Mouse (Mus musculus) layer of hippocampus, postnatal 14 days (tissue): ENCODE data around the gene Mier2. TPM values are rescaled to one million over a fixed set of nuclear protein-coding genes. Genes with fewer than 3 reads are reported as not detected.

Source experiments
- DNase-seq, 2 experiments: peaks; one replicate each; pipeline ENCODE4 v3.0.0; 2021 to 2022; ENCODE audit warnings: low spot score in 2 of 2, mixed read lengths in 1 of 2
- total RNA-seq, 2 experiments: library from RNA; stranded (reverse); gene quantifications; 2 replicates each; pipeline ENCODE4 v1.2.3; 2021

The Mier2 gene
- total RNA-seq, 2 experiments from 2014 or later: 51.5 to 52.8 TPM

DNA sequence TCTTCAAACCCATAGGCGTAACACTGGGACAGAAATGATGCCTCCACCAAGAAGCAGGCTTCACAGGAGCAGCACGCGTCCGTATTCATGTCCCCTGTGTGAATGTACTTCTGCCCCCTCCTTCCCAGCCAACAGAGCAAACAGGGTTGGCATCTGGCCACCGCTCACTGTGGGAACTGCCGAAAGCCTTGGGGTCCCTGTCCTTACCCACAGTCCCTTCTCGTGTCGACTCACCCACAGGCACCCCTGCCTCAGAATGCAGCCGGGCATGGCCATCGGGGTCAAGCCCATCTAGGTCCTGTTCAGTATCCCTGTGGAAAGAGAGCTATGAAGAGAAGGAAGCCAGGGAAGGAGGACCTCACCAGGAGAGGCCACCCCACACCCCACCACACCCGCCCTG lies 12.8 kb downstream of the Mier2 start:
- DNase-seq: no peak

DNA sequence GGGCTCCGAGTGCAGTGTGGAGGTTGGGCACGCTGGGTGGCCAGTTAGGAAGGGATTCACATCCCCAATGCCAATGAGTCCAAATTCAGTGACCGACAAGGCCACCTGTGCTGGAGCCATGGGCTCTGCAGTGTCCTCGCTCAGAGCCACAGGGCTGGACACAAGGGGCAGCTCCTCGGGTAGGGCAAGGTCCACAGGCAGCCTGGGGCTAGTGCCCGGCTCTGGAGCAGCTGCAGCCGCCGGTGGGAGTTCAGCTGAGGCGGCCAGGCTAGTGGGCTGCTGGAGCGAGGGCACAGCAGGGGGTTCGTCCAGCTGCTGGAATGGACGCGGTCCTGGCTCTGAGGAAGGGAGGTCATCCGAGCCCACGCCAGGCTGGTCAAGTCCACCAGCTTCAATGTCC lies 13.5 kb downstream of the Mier2 start:
- no peak for DNase-seq

DNA sequence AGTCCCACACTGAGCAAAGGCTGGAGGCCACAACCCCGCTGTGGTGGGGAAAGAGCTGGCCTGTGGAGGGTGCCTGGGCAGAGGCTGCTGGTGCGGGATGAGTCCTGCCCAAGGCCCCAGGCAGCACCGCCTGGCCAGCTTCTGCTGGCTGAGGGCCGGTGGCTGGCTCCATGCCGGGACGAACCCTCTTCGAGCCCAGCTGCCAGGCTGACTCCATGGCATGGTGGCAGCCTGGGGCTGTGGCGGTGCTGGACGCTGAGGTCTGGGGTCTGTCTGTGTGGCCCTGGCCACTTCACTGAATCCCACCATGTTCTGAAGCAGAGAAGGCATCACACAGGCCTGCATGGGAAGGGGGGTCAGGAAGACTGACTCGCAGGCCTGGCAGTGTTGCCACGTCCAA lies 14.3 kb downstream of the Mier2 start:
- DNase-seq: no peak

DNA sequence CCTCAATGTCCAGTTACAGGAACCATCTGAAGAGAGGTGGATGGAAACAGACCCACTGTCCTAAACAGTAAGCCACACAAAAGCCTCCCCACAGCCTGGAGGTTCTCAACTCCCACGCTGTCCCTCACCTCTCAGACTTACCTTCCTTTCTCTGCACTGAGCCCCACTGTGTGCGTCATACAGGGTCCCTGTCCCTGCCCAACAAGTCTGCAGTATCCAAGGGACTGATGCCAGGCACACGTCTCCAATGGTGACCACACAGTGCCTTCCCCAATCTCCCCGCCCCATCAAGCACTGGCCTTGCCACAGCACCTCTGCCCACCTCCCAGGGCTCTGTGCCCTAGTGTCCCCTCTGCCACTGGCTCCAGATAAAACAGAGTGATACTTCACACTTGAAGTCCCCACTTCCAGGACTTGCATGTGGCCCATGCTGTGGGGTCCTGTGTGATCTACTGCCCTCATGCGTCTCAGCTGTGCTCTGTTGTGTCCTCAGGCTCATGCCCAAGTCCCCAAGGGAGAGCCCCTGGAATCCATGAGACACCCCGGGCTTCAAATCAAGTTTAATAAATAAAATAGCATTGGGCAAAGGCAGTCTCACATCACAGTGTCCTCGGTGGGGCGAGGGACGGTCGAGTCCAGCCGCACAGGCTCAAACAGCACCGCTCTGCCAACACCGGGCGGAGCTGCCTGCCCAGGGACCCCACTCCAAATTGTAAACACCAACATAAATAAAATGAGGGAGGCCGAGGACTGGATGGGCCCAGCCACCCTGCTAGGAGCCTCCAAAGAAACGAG lies 15.1 kb downstream of the Mier2 start:
- no peak for DNase-seq

DNA sequence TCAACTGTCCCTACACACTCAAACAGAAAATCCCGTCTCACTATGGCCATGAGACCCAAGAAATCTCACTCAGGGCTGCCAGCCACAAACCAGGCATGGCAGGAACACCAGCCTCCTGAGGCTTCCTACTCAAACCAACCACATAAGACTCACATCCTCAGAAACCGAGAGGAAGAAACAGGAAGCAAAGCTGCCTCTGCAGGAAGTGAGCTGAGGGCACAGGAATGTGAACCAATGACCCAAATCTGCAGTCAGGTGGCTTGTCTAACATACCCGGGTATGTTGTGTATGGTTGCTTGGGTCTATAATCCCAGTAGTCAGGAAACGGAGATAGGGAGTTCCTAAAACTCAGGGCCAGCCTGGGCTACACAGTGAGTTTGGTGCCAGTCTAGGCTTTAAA lies 16.1 kb downstream of the Mier2 start:
- no peak for DNase-seq

DNA sequence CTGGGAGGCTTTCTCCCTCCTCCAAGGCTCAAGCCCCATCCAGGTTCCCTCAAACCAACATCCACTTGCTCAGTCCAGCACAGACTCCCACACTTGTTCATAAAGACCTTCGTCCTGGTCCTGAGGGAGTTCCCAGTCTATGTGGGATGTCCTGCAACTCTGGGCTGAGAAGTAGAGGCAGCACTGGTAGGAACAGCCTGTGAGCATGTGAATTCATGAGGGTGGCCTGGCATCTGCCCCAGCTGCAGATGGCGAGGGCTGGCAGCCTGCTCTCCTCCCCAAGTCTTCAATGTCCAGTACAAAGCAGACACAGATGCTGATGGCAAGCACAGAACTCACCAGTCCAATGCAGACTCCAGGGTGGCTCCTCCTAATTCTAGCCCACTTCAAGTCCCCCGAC lies 16.7 kb downstream of the Mier2 start:
- no peak for DNase-seq

DNA sequence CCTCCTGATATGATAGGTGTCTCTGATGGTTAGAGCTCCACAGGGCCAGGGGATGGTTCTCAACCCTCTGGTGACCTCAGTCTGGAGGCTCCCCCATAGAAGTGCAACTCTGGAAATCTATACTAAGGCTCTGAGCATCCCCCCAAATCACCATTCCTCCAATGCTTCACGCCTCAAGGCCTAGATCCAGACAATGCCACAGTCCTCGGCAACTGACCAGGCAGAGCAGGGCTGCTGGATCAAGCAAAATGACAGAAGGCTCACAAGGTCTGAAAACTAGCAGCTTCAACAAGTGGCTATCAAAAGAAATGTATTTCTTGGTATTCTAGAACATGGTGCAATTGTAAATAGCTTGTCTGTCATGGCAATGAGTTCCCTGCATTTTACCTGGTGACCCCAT lies 17.2 kb downstream of the Mier2 start:
- DNase-seq: no peak

DNA sequence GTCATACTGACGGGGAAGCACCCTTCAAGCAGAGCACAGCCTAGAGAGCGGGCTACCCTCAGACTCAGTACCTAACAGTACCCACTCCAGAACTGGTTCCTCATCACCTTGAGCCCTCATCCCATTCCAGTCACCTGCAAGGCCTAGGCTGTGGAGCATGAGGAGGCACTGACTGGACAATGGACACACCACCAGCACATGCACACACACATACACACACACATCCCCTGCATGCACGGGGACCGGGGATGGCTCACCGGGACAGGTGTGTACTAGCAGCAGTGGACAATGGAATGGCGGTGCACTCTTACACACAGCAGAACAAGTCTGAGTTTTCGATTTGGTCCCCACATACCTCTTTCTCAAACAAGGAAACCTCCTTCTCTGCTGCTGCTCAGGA lies 17.7 kb downstream of the Mier2 start:
- DNase-seq: no peak

DNA sequence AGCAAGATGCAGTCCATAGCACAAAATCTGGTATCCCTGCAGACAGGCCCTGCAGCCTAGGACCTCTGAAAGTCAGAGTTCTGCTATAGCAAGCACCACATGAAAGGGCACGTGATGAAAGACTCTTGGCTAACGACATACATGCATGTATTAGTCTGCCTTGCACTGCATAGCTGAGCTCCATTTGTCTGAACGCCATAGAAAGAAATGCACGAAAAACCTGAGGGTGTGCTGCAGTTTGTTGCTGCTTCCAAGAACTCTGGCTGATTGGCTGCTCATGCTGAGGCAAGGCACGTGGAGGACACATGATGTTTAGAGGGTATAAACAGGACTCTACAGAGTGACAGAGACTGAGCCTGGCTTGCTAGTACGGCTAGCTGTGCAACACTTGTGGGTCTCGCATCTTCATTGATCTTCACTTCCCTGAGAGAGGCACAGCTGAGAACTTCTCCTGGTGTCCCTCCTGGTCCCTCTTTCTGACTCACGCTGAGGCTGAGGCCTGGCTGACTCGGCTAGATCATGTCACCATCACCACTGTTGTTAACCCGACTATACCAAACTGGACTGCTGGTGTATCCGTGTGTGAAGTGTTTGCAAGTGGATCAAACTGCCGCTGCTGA lies 18.4 kb downstream of the Mier2 start:
- DNase-seq: no peak

DNA sequence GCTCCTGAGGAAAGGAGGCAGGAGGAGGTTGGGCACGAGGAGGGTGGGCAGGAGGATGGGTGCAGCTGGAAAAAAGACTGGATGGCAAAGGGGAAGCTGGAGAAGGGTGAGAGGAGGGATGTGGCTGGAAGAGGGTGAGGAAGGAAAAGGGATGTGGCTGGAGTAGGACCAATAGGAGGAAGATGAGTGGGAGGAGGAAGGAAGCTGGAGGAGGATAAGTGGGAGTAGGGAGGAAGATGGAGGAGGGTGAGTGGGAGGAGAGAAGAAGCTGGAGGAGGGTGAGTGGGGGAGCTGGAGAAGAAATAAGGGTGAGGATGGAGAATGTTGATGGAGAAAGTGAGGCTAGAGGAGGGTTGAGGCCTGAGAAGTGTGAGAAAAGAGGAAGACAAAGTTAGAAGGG lies 19.6 kb downstream of the Mier2 start:
- DNase-seq: no peak

DNA sequence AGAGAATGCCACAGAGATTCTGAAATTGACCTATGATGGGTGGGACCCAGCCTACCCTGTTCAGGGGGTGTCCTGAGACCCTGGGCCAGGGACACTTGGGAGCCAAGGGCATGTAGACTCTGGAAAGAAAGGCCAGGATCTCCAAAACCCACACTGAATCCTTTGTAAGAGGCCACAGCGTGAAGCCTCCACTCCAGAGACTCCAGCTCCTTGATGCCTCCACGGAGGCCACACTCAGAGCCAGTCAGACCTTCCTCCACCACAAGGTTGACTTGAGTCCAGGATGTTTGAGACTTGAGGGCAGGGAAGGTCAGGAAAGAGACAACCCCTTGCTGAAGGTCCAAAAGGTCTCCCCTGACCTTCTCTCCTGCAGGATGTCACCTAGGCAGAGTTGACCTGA lies 20.6 kb downstream of the Mier2 start:
- DNase-seq: no peak

DNA sequence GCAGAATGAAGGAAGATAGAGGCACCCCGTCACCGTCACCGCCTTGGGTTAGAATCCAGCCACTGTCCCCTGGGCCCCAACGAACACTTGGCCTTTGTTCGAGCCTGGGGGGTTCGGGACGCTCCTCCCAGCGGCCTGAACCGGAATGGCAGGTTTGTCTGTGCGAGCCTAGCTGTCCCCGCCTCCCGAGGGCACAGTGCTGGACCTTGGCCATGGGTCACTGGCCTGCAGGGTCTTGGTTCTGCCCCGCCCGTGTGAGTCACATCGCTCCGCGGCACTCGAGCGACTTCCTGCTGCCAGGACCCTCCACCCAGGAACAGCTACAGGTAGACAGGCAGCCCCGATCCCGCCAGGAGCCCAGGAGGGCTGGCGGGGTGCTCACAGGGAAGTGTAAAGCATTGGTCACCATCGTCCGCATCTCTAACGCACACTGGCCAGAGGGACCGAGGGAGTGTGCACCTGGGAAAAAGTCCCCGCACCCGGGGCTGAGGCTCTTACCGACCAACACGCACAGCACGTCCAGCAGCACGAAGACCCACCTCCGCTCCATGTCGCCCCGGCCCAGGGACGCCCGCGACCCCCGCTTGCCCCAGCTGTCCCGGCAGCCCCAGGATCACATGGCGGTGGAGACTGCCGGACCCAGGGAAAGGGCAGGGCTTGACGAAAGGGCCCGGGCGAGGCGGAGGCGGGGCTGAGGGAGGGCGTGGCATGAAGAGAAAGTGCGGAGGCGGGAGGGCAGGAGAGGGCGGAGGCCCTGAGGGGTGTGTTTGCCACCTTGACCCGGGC lies 21.7 kb downstream of the Mier2 start, which contains the start of gene Plpp2:
Gene Plpp2 (minus strand): TSS at position 671 of the 786 bp plus-strand sequence.
- DNase-seq: peak in 1 of 2 experiments; percentile 26

DNA sequence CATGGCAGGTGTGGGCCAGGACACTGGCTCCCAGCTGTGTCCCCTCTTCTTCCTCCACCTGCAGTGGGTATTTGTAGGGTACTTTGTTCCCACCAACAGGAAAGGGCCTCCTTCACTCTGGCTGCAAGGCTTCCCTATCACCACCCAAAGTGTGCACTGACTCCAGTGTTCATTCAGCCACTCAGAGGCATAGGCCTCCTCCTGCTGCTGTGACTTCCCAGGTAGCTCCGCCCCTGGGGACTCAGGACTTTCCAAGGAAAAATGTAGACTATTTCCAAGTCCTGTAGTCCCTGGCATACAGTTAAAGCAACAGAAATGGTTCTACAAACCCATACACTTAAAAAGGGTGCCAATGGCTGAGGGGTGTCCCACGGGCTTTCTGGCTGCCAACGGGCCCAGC lies 22.3 kb downstream of the Mier2 start:
- peak in 1 of 2 experiments; percentile 0 for DNase-seq

DNA sequence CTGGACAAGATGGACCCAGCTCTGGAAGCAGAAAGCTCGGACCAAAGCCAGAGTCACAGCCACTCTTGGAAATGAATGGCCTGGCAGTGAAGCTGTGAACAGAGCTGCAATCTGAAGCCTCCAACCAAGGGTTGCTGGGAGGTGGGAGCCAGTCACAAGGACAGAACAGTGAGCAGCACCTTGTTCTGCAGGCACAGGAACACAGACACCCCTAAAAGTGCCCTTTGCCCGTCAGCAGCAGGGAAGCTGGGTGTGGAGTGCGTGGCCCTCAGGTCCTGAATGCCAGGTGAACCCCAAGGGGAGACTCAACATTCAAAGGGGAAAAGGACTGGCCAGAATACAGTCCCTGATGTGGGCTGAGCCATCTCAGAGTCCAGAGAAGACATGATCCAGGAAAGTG lies 23.4 kb downstream of the Mier2 start:
- peak in 1 of 2 experiments; percentile 1 for DNase-seq

DNA sequence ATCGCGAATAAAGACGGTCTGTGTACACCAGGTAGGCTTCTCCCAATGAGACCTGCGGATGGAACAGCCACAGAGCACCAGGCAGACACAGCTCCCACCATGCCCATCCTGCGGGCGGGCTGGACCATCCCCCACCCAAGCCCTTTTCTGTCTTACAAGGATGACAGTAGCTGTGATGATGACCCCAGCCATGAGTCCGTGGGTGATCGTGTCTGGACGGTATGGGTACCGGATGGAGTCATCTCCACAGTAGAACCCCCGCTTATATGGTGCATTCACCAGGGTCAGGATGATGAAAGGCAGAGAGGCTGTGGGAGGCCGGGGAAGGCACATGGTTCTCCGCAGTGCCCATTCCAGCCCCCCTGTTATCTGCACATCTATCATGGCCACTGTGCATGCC lies 24.3 kb downstream of the Mier2 start:
- no peak for DNase-seq

DNA sequence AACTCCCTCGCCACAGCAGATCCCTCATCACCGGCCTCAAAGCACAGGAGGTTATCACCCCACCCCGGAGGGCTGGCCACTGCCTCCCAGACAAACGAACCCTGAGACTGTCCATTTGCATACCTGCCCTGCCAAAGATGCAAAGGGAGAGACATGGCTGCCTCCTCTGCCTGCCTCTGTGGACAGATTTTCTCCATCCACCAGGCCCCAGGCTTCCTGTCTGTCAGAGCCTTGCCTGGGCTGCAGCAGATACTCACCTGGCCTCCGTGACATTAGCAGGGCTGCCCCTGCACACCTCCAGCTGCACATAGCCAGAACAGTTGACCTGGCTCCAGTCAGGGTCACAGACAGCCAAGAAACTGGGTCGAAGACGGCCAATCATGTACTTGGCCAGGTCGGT lies 24.8 kb downstream of the Mier2 start:
- no peak for DNase-seq

DNA sequence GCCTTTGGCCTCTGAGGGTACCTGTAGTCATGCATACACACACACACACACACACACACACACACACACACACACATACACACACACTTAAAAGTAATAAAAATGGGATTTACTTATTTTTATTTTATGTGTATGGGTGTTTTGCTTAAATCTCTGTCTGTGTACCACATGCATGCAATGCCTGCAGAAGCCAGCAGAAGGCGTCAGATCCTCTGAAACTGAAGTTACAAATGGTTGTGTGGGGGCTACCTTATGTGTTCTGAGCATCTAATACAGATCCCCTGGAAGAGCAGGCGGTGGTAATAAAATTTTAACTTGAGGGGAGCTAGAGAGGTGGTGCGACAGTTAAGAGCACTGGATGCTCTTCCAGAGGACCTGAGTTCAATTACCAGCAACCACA lies 26.9 kb downstream of the Mier2 start:
- no peak for DNase-seq

DNA sequence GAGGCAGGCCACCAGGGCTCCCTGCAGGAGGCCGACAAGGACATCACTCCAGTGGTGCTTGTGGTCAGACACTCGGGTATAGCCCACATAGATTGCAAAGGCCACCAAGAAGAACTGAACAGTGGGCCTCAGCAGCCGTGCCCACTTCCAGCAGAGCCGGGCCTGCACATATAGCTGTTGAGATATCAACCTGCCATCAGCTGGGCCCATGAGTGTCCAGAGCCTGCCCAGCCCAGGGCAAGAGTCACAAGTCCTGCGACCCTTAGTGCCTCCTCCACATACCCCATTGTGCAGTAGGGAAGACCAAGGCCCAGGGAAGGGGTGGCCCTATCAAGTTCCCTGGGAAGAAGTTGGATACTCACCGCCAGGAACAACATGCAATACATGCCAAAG lies 27.6 kb downstream of the Mier2 start:
- DNase-seq: no peak

DNA sequence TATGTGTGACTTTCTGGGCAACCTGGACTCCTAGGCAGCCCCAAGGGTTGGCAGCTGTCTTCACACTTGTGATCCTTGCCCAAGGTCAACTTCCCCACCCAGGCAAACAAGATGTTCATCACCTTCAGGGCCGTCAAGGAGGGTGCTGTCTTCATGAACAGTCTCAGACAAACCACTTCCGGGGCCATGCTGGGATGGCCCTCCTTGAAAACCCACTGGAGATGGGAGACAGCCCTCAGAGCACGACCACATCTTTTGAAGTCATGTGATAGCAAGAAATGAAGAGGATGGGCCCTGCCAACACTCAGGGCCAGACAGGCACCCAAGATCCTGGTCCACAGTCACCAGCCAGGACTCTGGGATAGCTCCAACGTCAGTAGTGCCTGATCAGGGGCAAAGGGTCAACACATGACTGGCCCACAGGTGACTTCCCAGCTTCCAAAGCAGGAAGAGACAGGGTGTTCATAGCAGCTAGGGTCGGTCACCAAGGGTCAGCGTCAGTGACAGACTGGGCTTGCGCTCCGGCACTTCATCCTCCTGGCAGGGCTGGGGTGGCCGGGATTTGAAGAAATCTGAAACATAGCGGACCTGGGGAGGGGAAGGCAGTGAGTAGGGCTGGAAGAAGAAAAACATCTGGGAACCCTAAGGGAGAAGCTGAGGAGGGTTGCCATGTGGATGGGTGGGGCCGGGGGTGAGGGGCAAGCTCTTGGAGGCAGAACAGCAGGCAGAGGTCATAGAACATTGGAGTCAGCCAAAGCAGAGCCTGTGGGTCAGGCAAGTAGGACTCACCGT lies 28.1 kb downstream of the Mier2 start:
- DNase-seq: no peak

DNA sequence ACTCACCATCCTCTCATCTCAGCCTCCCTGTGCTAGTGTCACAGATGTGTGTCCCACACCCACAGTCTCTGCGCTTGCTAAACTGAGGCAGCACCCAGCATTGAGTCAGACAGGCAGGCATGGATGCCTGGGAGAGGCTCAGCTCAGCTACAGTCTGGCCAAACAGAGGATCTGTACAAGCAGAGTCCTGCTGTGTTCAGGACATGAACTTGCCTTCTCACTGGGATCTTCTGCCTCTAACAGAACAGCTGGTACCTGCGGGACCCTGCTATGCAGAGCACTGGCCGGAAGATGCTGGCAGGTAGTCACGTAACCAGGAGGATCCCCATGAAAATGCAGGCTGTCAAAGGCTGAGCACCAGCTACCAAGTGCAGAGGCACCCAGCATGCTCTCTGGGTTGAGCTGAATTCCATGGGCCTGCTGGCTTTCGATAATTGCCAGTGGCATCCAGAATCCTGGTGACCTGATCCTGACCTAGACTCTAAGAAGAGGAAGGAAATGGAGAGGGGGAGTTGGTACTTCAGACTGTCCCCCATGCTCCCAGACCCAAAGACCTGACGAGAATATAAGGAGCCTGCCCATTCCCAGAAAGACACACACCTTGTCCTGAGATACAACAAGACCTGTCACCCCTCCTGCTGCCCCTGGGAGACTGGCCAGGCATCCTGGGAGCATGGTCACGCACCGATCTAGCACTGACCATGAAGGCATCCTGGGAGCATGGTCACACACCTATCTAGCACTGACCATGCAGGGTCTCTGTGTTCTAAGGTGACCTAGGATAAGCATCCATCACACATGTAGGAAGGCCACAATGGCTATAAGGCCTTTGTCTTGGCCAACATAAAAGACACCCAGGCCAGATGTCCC lies 29.3 kb downstream of the Mier2 start:
- no peak for DNase-seq
